Mouse (Mus musculus) hindbrain, embryonic 11.5 days (tissue): ENCODE measurements around the gene Styk1. TPM values are rescaled to one million over a fixed set of nuclear protein-coding genes. Genes with fewer than 3 reads are reported as not detected.
"Not testable (repeated sequence)": the region's sequence is repeated elsewhere in the genome, so short reads cannot be mapped to it uniquely, and the experiment has no call there.

Experiments
- ATAC-seq: fragments of 200-750 bp; cut with Nextera tagmentation; 2 replicates; pipeline ENCODE4 v1.8.0; 2017; ENCODE audit warnings: mild to moderate bottlenecking, moderate TSS enrichment, moderate library complexity; ENCODE audit not compliant: low FRiP score
- DNase-seq: peaks from one replicate; pipeline ENCODE4 v3.0.0-alpha.2; 2015; ENCODE audit warnings: low spot score
- H3K27ac ChIP-seq: fragments of 300-500 bp; sonication (generic); 2 replicates; pipeline ENCODE4 v1.5.1; 2014; ENCODE audit warnings: mild to moderate bottlenecking, low read depth, low read length
- H3K27me3 ChIP-seq: fragments of 300-500 bp; sonication (generic); 2 replicates; pipeline ENCODE4 v1.6.1; 2014; ENCODE audit warnings: mild to moderate bottlenecking, low read length, moderate library complexity, mixed read lengths; ENCODE audit not compliant: control insufficient read depth, insufficient read depth
- H3K36me3 ChIP-seq: fragments of 300-500 bp; sonication (generic); 2 replicates; pipeline ENCODE4 v1.6.1; 2014; ENCODE audit warnings: mild to moderate bottlenecking, low read length, moderate library complexity, mixed read lengths; ENCODE audit not compliant: control insufficient read depth, insufficient read depth
- H3K4me1 ChIP-seq: fragments of 300-500 bp; sonication (generic); replicated peaks from 2 replicates; pipeline ENCODE4 v1.6.1; 2014; ENCODE audit warnings: low read length, mixed read lengths; ENCODE audit not compliant: control insufficient read depth, insufficient read depth
- H3K4me2 ChIP-seq: fragments of 300-500 bp; sonication (generic); replicated peaks from 2 replicates; pipeline ENCODE4 v1.6.1; 2014; ENCODE audit warnings: mild to moderate bottlenecking, low read depth, low read length
- H3K4me3 ChIP-seq: fragments of 300-500 bp; sonication (generic); 2 replicates; pipeline ENCODE4 v1.5.1; 2014; ENCODE audit warnings: low read depth, low read length
- H3K9ac ChIP-seq: fragments of 300-500 bp; sonication (generic); 2 replicates; pipeline ENCODE4 v1.6.1; 2014; ENCODE audit warnings: low read depth, low read length
- H3K9me3 ChIP-seq: fragments of 300-500 bp; sonication (generic); 2 replicates; pipeline ENCODE4 v1.6.1; 2016; ENCODE audit warnings: low read length; ENCODE audit not compliant: control insufficient read depth
- WGBS: fragments of 180-500 bp; shearing (Covaris S2); extraction: QIAGEN DNeasy Blood & Tissue Kit; methylation state at CpG from one replicate; pipeline ENCODE4 v1.1.7; 2014; 5-methylcytosine and 5-hydroxymethylcytosine counted together
- polyA plus RNA-seq: library from polyadenylated mRNA; unstranded; fragments of >200 nt; fragmentation: Nextera tagmentation; extraction: Ambion mirVana; gene quantifications from 2 replicates; pipeline ENCODE4 v1.2.1, GENCODE M21; 2014

Styk1 gene
- polyA plus RNA-seq, 1 experiment from 2014 or later = 1.1 TPM

- WGBS = 92% methylated on average over 2 of the region's 2 CpGs
- not testable (repeated sequence) for H3K9ac ChIP-seq, H3K4me3 ChIP-seq, H3K27ac ChIP-seq, H3K4me2 ChIP-seq, H3K9me3 ChIP-seq, H3K27me3 ChIP-seq, H3K4me1 ChIP-seq, ATAC-seq, DNase-seq, H3K36me3 ChIP-seq
These were observed 75.2 kb downstream of the Styk1 start for GRCm38 (mm10) chr6:131278160-131278559.

- Histone ChIP-seq H3K4me1 (no peaks in the 10 kb centered on the region), H3K9me3 (no peaks in the 10 kb centered on the region), H3K36me3 (no peaks in the 10 kb centered on the region), H3K9ac (no peak overlapping the region), H3K27me3 (no peaks in the 10 kb centered on the region), H3K27ac (no peak overlapping the region), H3K4me3 (no peak overlapping the region), H3K4me2 (no peak overlapping the region)
- DNase-seq = no peak
- 94% methylated on average over 4 of the region's 4 CpGs for WGBS
- no peak for ATAC-seq
These were observed 76.7 kb downstream of the Styk1 start for GRCm38 (mm10) chr6:131276659-131277058.

GRCm38 (mm10) chr6:131272311-131272710 lies 81.1 kb downstream of the Styk1 start:
- no peaks in the 10 kb centered on the region for H3K27me3 ChIP-seq
- H3K4me1 ChIP-seq = no peaks in the 10 kb centered on the region
- no peak for DNase-seq
- H3K36me3 ChIP-seq = no peaks in the 10 kb centered on the region
- no peak overlapping the region for H3K4me3 ChIP-seq
- no peak overlapping the region for H3K27ac ChIP-seq
- 97% methylated on average over 1 of the region's 1 CpGs for WGBS
- no peak for ATAC-seq
- no peak overlapping the region for H3K9ac ChIP-seq
- H3K9me3 ChIP-seq = no peaks in the 10 kb centered on the region
- H3K4me2 ChIP-seq = no peak overlapping the region

- DNase-seq (no peak), ATAC-seq (no peak)
- Histone ChIP-seq H3K9me3 (no peaks in the 10 kb centered on the region), H3K36me3 (no peaks in the 10 kb centered on the region), H3K27me3 (no peaks in the 10 kb centered on the region), H3K9ac (no peak overlapping the region), H3K4me3 (no peak overlapping the region), H3K27ac (no peak overlapping the region), H3K4me2 (no peak overlapping the region), H3K4me1 (no peaks in the 10 kb centered on the region)
- WGBS = 70% methylated on average over 1 of the region's 1 CpGs
These were observed 83.1 kb downstream of the Styk1 start for GRCm38 (mm10) chr6:131270312-131270711.

- WGBS = 89% methylated on average over 2 of the region's 2 CpGs
- Histone ChIP-seq H3K4me3 (no peak overlapping the region), H3K27me3 (no peaks in the 10 kb centered on the region), H3K27ac (no peak overlapping the region), H3K4me1 (no peaks in the 10 kb centered on the region), H3K9me3 (no peaks in the 10 kb centered on the region), H3K36me3 (no peaks in the 10 kb centered on the region), H3K4me2 (no peak overlapping the region), H3K9ac (no peak overlapping the region)
- ATAC-seq (no peak), DNase-seq (no peak)
These were observed 83.8 kb downstream of the Styk1 start for GRCm38 (mm10) chr6:131269599-131269998.

- 74% methylated on average over 5 of the region's 5 CpGs for WGBS
These were observed 89.2 kb downstream of the Styk1 start for GRCm38 (mm10) chr6:131264175-131264574.

GRCm38 (mm10) chr6:131262778-131263177 lies 90.6 kb downstream of the Styk1 start:
- Histone ChIP-seq H3K4me3 (no peak overlapping the region), H3K9me3 (no peaks in the 10 kb centered on the region), H3K4me2 (no peak overlapping the region), H3K27me3 (no peaks in the 10 kb centered on the region), H3K9ac (no peak overlapping the region), H3K36me3 (no peaks in the 10 kb centered on the region), H3K4me1 (no peaks in the 10 kb centered on the region), H3K27ac (no peak overlapping the region)
- ATAC-seq (no peak), DNase-seq (no peak)
- 64% methylated on average over 3 of the region's 3 CpGs for WGBS

More at GRCm38 (mm10) chr6:131264175-131264574, 89.2 kb downstream of the Styk1 start:
- Histone ChIP-seq H3K4me1 (no peaks in the 10 kb centered on the region), H3K4me2 (no peak overlapping the region), H3K27me3 (no peaks in the 10 kb centered on the region), H3K9me3 (no peaks in the 10 kb centered on the region), H3K36me3 (no peaks in the 10 kb centered on the region), H3K27ac (no peak overlapping the region), H3K9ac (no peak overlapping the region), H3K4me3 (no peak overlapping the region)
- DNase-seq (no peak), ATAC-seq (no peak)

- no peaks in the 10 kb centered on the region for H3K9me3 ChIP-seq
- no peak overlapping the region for H3K9ac ChIP-seq
- no peak for ATAC-seq
- DNase-seq = no peak
- no peak overlapping the region for H3K4me2 ChIP-seq
- no peaks in the 10 kb centered on the region for H3K27me3 ChIP-seq
- no peaks in the 10 kb centered on the region for H3K36me3 ChIP-seq
- no peak overlapping the region for H3K27ac ChIP-seq
- 72% methylated on average over 3 of the region's 3 CpGs for WGBS
- no peak overlapping the region for H3K4me3 ChIP-seq
- H3K4me1 ChIP-seq = no peaks in the 10 kb centered on the region
These were observed 91.4 kb downstream of the Styk1 start for GRCm38 (mm10) chr6:131262009-131262408.
